Mouse (Mus musculus): ENCODE results near the gene Zbtb46.

The Zbtb46 gene

GRCm38 (mm10) chr2:181342766-181343165, 116.5 kb downstream of the Zbtb46 start:
- no peak for DNase-seq

GRCm38 (mm10) chr2:181340426-181340825, 118.8 kb downstream of the Zbtb46 start:
- DNase-seq: no peak
